Mouse (Mus musculus) adrenal gland, adult 18-20 months (tissue): Measurements from ENCODE around the gene Crebzf. TPM values are rescaled to one million over a fixed set of nuclear protein-coding genes. Genes with fewer than 3 reads are reported as not detected.

ENCODE experiments used
- DNase-seq, 2 experiments: peaks; one replicate each; pipeline ENCODE4 v3.0.0; 2021 to 2022; ENCODE audit warnings: low spot score in 2 of 2
- total RNA-seq, 2 experiments: library from RNA; stranded (reverse); gene quantifications; 1 replicate in 1 of 2; 2 replicates in 1 of 2; pipeline ENCODE4 v1.2.3; 2021

Crebzf gene
- total RNA-seq, 2 experiments from 2014 or later = 66.2 to 83.2 TPM

GRCm38 (mm10) chr7:90475793-90476312 lies 33.3 kb downstream of the Crebzf start, which contains the start of gene Tmem126b:
Tmem126b (minus strand) TSS chr7:90476001.
- peak; percentile 99 for DNase-seq

GRCm38 (mm10) chr7:90476313-90477245 lies 34.0 kb downstream of the Crebzf start, which contains the start of gene Dlg2:
Dlg2 (plus strand) TSS chr7:90476672.
- DNase-seq = no peak

DNA sequence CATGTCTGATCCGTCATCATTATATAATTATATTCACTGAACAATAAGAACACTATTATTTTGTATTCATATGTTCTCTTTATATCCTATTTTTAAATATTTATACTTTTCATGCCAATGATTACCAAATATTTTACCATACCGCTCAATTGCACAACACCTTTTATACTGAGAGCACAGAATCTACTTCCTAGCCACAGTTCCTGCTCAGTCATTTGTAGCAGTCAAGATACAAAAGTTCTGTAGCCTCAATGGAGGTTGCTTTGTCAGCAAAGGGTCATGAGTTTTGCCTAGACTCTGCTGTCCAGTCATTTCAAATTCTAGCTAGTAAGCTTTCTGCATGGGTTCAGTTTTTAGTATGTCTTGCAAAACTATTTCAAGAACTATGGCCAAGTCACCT lies 40.1 kb downstream of the Crebzf start:
- DNase-seq = no peak

Other genes starting within 250 kb of the Crebzf start
- gene Ccdc83, start 177.0 kb upstream of the Crebzf start, total RNA-seq = not detected
- gene Sytl2, start 140.5 kb upstream of the Crebzf start, total RNA-seq = 1 to 10 TPM; 6.0 to 6.2 TPM
- gene Ccdc89, start 16.2 kb upstream of the Crebzf start, total RNA-seq = under 1 TPM; 0.13 to 0.33 TPM
- gene Tmem126a, start 14.5 kb downstream of the Crebzf start, total RNA-seq = 10 to 100 TPM; 54.5 to 72.1 TPM
- gene Tmem126b, start 33.3 kb downstream of the Crebzf start, total RNA-seq = 10 to 100 TPM; 19.3 to 21.7 TPM
- gene Dlg2, start 33.9 kb downstream of the Crebzf start, total RNA-seq = 100 to 1,000 TPM in 1 of 2 experiments, 10 to 100 TPM in 1; 61.2 to 113 TPM